Mouse (Mus musculus): ENCODE data around the gene Ufm1. TPM values are rescaled to one million over a fixed set of nuclear protein-coding genes. Genes with fewer than 3 reads are reported as not detected.

Gene Ufm1
- 10 to 100 TPM; 94.1 to 95.3 TPM for total RNA-seq (2021)

DNA sequence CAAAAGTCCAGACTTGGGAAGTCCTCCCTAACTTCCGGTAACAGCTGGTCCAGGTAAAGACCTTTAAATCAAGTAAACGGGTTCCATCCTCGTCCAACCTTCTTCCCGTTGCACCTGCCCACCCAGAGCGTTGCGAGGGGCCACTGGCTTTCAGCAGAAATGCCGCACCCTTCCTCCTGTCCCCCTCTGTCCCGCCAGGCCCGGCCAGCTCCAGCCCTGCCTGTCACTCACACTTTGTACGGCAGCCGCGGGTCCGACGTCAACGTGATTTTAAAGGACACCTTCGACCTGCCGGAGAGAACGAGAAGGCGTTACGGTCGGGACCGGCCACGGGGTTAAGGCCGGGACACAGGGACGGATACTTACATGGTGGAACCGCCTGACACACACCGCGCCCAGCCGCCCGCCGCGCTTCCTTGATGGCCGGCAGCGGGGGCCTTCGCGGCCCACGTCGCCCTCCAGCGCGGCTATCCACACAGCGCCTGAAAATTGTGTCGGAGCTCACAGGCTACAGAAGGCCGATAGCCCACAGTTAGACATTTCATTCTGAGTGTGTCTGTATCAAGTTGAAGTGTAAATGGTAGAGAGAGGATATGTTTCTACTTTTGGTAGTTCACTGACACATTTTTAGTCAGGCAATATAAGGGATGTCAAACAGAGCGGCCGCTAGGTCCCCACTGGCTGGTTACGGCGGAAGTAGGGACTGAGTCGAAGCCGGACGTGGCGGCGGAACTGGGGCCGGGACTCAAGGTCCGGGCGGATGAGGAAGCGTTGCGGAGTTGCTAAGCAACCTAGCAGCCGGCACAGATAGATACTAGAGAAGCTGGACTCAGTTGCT is at the start of gene Ufm1:
Gene Ufm1, minus strand, starts transcription at position 448 of the 838 bp plus-strand sequence.
- intact Hi-C loops (cut with DNase I) = no loop called here
- DNase-seq = peak; percentile 94

DNA sequence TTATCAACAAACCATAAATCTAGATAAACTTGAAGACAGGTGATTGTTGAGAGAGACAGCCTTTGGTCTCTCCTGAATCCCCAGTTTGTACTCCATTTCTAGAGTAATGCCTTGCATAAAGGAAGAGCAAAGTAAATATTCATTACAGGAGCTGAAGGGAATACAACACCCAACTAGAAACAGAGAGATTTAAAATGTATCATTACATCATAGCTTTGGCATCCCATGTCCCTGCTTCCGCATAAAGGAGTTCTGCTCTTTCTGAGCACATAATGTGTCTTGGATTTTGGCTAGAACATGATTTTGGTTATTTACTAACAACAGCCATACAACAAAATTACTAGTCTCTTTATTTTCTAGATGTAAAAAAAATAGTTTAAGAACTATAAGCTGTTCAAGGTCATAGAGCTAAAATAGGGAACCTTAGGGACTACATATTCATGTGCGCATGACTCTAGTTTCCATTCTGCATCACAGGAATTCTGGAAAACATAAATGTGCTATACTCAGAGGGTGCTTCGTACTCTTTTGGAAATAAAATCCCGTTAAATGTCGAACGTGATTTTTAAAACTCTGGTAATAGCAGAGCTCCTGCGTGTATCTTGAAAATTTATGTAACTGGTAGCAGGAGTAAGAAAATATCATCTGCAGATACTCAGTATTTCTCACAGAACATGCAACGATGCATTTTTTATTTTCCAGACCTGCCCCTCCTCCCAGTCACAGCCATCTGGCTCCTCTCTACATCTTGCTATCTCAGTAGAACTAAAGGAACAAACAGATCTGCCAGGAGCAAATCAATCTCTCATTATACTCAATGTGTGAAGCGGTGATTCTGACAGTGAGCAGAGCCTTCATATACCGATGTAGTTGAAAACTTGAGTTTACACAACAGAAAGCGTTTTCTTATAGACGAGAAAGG is 27.2 kb upstream of the Ufm1 start:
- intact Hi-C loops (cut with DNase I) = no loop called here
- no peak for DNase-seq

DNA sequence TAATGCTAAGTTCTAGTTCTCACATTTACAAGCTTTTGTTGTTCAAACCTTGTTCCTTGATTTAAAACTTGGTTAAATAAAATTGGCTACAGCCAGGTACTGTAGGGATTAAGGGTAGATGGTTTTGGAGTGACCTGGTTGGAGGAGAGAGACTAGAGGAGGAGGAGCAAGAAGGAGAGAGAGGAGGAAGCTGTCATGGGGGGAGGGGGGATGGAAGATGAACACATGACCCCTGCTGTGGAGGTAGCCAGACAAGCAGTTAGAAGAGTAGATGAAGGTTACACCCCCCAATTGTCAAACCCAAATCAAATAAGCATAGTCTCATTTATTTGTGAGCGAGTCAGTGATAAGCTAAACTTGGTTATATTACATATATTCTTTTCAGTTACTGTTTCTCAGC is 8.0 kb upstream of the Ufm1 start:
- intact Hi-C loops (cut with DNase I) = no loop called here
- no peak for DNase-seq

DNA sequence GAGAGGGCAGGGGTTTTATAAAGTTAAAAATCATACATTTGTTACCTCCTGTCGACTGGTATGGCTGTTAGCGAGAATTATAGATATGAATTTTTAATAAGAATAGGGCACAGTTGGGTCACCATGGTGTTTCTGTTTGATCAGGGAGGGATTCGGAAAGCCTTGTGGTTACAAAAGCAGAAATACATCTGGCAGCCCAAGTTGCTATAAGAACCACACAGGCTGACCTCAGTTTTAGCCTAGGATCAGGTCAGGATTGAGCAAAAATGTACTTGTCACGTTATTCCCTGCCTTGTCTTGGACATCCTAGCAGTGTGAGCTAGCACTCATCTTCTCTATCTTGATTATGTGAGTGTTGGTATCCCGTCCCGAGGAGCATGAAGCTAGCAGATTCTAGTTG is 6.9 kb upstream of the Ufm1 start:
- no peak for DNase-seq
- intact Hi-C loops (cut with DNase I) = no loop called here

DNA sequence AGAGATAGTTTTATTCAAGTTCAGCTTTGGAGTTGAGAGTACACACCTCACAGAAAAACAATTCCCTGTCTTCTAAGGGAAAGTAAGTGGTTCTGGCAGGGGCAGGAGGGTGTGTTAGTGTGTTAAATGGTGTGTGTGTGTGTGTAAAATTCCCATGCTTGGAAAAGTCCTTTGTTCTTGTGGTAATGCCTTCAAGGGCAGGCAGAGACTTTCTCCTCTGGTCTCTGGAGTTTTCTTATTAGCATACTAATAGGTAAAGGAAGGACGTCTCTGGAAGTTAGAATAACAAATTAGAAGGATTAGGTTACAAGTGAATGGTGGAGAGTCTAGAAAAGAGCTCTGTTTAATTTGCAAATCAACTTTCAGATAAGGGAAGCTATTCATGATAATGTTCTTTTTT is 5.6 kb upstream of the Ufm1 start:
- no peak for DNase-seq
- intact Hi-C loops (cut with DNase I) = no loop called here

DNA sequence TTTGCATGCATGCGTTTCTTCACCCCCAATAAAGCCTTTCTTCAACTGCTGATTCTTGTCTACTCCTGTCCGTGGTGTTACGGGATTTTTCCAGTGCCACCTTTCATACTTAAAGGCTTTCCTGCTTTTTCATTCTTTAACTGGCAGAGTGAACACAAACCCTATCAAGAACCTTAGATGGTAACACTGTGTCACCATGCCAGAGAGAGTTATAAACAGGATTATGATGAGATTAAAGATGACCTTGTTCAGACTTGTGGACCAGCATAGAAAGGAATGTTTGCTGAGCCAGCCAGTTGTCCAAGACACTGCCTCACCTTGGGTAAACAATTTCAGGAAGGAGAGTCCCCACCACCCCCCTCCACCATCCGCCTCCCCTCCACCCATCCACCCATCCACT is 4.6 kb upstream of the Ufm1 start:
- intact Hi-C loops (cut with DNase I) = no loop called here

DNA sequence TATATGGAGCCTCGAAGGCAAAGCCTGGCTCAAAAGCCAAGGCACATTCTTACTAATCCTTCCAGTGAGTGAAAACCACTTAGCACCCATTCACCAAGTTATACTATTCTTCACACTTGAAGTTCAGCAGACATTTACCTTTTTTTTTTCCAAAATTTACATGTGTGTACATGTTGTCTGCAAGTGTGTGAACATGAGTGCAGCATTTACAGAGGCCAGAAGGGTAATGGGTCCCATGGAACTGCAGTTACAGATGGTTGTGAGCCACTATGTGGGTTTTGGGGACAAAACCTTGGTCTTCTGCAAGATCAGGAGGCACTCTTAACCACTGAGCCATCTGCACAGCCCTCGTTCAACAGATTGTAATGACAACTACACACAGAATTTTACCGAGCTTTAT is 8.8 kb downstream of the Ufm1 start:
- DNase-seq = no peak
- intact Hi-C loops (cut with DNase I) = no loop called here

More for the DNA sequence above, 4.6 kb upstream of the Ufm1 start:
- no peak for DNase-seq

DNA sequence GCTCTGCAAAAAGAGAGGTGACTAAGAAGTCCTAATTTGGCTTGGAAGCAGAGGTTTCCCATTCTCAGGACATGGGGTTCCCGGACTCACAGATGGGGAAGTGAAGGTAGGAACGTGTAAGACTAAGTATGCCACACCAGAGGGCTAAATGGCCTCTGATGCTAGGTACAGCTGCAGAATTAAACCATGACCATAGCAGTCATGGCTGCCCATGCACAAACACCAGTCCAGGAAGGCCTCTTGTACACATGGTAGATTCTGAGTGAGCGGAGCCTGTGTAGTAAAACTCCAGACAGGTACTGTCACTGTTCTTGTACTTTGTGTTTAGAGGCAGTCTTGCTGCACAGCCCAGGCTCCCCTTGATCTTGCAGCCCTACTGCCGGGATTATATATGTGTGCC is 9.4 kb downstream of the Ufm1 start:
- intact Hi-C loops (cut with DNase I) = no loop called here
- DNase-seq = no peak

DNA sequence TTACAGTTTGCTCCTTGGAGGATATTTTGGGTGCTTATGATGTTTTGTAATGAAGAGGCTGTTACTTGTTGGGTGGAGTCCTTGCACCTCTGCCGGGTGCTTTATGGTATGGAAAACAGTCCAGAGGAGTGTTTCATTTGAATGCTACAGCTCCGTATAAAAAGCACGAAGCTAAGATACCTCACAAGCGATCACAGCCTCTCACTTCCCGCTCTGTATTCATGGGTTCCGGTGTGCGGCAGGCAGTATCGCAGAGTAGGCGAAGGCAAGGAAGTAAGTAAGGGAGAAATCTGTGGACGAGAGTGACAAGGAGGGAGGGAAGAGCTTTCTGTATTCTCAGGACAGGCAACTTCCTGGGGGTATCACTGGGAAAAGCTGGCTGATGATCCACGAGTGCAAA is 15.4 kb downstream of the Ufm1 start:
- DNase-seq = no peak
- intact Hi-C loops (cut with DNase I) = no loop called here

DNA sequence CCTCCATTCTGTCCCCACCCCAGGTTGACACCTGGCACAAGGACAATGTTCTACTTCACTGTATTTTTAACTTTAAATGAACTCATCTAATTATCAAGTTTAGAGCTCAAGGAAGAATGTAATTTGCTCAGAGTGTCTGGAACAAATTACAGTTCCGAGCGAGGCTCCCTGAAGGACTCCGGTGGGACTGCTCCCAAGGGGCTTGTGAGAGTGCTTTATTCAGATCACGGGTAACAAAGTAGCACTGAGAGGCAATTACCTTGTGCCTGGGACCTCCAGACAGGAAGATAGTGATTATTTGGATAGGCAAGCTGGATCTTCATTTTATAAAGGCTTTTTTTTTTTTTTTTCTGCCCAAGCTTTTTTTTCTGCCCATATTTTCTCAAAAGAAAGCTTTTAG is 15.9 kb downstream of the Ufm1 start:
- intact Hi-C loops (cut with DNase I) = no loop called here
- no peak for DNase-seq

DNA sequence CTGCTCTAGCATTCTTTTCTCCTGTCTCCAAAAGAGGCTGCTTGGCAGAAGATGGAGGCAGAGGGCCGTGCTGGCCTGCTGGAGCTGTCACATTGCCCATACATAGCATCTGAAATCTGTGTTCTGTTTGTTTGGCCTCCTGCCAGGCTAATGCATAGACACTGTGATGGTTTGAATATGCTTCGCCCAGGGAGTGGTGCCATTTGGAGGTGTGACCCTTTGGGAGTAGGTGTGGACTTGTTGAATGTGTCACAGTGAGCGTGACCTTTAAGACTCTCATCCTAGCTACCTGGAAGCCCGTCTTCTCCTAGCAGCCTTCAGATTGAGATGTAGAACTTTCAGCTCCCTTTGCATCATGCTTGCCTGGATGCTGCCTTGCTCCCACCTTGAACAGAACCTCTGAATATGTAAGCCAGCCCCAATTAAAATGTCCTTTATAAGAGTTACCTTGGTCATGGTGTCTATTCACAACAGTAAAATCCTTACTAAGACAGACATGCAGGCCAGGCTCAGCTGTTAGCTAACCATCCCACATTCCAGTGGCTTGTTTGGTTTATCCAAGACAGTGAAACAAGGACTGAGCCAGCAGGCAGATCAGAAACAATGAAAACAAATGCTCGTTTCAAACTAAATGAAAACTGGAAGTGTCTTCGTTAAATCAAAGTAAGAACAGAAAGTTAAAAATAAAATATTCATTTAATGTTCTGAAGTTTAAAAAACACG is 17.3 kb downstream of the Ufm1 start:
- intact Hi-C loops (cut with DNase I) = no loop called here
- peak; percentile 10 for DNase-seq

DNA sequence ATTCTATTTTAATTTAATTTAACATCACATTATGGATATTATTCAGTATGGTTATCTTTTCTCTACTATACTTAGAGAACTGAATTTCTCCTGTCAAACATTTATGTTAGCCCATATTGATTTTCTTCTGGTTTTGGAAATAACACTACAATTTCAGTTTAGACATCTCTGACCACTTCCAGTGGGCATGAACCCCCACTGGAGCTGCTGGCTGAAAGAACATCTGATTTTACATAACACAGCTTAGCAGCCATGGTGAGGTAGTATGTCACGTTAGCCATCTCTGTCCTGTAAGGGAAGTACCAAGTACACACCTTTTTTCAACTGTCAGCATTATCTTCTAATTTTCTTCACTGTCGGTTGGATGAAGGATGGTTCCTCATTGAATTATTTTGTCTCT is 18.8 kb downstream of the Ufm1 start, which contains the start of gene Gm10985:
Gene Gm10985, plus strand, starts transcription at position 301 of the 400 bp plus-strand sequence.
- intact Hi-C loops (cut with DNase I) = no loop called here
- DNase-seq = no peak

DNA sequence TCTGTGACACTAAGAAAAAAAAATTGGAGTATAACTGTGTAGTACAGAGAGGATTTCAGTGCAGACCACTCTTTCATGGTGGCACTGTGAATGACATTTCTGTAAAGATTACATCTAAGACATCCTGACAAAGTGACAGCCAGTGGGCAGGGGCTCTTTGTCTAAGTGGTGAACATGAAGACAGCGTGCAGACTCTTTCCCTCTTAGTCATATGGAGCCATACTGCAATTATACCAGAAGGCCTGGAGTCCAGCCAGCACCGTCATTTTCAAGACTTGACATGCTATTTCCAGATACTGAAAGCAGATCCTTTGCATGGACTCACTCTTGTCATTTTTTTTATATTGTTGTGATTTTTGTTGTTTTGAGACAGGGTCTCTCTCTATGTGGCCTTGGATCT is 29.4 kb downstream of the Ufm1 start:
- intact Hi-C loops (cut with DNase I) = no loop called here
- DNase-seq = no peak

DNA sequence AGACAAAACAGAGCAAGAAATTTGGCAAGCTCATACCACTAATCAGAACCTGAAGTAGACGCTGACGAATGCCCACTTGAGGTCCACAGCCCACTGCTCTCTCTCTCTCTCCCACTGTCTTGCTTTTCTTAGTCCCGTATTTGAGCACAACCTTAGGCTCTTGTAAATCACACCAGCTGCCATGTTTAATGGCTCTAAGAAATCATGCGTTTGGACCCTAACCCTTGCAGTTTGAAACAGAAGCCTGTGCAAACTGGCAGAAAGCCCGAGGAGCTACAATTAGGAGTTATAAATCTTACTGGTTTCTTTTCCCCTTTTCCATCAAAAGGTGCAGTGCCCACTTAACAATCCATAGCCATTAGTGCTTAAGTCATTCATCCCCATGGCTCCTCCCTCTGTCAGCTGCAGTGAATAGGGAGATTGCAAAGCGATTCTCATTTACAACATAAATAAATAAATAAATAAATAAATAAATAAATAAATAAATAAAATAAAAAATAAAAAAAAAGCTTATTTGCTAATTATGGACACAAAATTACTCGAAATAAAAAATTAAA is 50.1 kb downstream of the Ufm1 start:
- no peak for DNase-seq
- intact Hi-C loops (cut with DNase I) = no loop called here

Other genes with a start within 250 kb of the Ufm1 start
- gene Frem2, start 206.5 kb downstream of the Ufm1 start, total RNA-seq (2021) = 10 to 100 TPM in 1 of 2 experiments, 1 to 10 TPM in 1; 8.3 to 14.7 TPM
- gene Gm10985, start 18.7 kb downstream of the Ufm1 start, total RNA-seq (2021) = not detected

Data from left cerebral cortex, postnatal 4 days (tissue).